Mouse (Mus musculus): ENCODE data around the gene Man1c1.

Gene Man1c1

GRCm38 (mm10) chr4:134724974-134725373 lies 20.9 kb upstream of the Man1c1 start:
- in situ Hi-C loops (cut with MboI, MseI), result no loop called here

- in situ Hi-C loops (cut with MboI, MseI), result no loop called here
These were observed 19.2 kb upstream of the Man1c1 start for GRCm38 (mm10) chr4:134723251-134723650.

GRCm38 (mm10) chr4:134721076-134721475 lies 17.0 kb upstream of the Man1c1 start:
- in situ Hi-C loops (cut with MboI, MseI), result no loop called here

GRCm38 (mm10) chr4:134720371-134720770 lies 16.3 kb upstream of the Man1c1 start:
- in situ Hi-C loops (cut with MboI, MseI), result no loop called here

GRCm38 (mm10) chr4:134719489-134719888 lies 15.4 kb upstream of the Man1c1 start:
- in situ Hi-C loops (cut with MboI, MseI), result no loop called here

- in situ Hi-C loops (cut with MboI, MseI), result loop anchor here (5.0 kb wide), 1 partner anchor 172 kb away; no protein-coding TSS in a partner anchor
These were observed 9.8 kb upstream of the Man1c1 start for GRCm38 (mm10) chr4:134713937-134714336.

- in situ Hi-C loops (cut with MboI, MseI), result no loop called here
These were observed 1.2 kb upstream of the Man1c1 start for GRCm38 (mm10) chr4:134705311-134705710.

- in situ Hi-C loops (cut with MboI, MseI), result no loop called here
These were observed 500 bp upstream of the Man1c1 start for GRCm38 (mm10) chr4:134704590-134704989.

GRCm38 (mm10) chr4:134702981-134703834 lies 882 bp downstream of the Man1c1 start:
- in situ Hi-C loops (cut with MboI, MseI), result no loop called here

GRCm38 (mm10) chr4:134701934-134702333 lies 2.2 kb downstream of the Man1c1 start:
- in situ Hi-C loops (cut with MboI, MseI), result no loop called here

GRCm38 (mm10) chr4:134700911-134701310 lies 3.2 kb downstream of the Man1c1 start:
- in situ Hi-C loops (cut with MboI, MseI), result no loop called here

GRCm38 (mm10) chr4:134693202-134693940 lies 10.7 kb downstream of the Man1c1 start:
- in situ Hi-C loops (cut with MboI, MseI), result no loop called here

GRCm38 (mm10) chr4:134692388-134692787 lies 11.7 kb downstream of the Man1c1 start:
- in situ Hi-C loops (cut with MboI, MseI), result no loop called here

- in situ Hi-C loops (cut with MboI, MseI), result no loop called here
These were observed 17.9 kb downstream of the Man1c1 start for GRCm38 (mm10) chr4:134686022-134686661.

GRCm38 (mm10) chr4:134684637-134685338 lies 19.3 kb downstream of the Man1c1 start:
- in situ Hi-C loops (cut with MboI, MseI), result no loop called here

GRCm38 (mm10) chr4:134683892-134684291 lies 20.2 kb downstream of the Man1c1 start:
- in situ Hi-C loops (cut with MboI, MseI), result no loop called here

GRCm38 (mm10) chr4:134683008-134683407 lies 21.1 kb downstream of the Man1c1 start:
- in situ Hi-C loops (cut with MboI, MseI), result no loop called here

GRCm38 (mm10) chr4:134682423-134682822 lies 21.7 kb downstream of the Man1c1 start:
- in situ Hi-C loops (cut with MboI, MseI), result no loop called here

GRCm38 (mm10) chr4:134681819-134682218 lies 22.3 kb downstream of the Man1c1 start:
- in situ Hi-C loops (cut with MboI, MseI), result no loop called here

GRCm38 (mm10) chr4:134677556-134678508 lies 26.3 kb downstream of the Man1c1 start:
- in situ Hi-C loops (cut with MboI, MseI), result no loop called here

Measured in T-helper 1 cell (primary cell).